Mouse (Mus musculus) heart, embryonic 10.5 days (tissue): Measurements from ENCODE around the gene Pdpk1. TPM values are rescaled to one million over a fixed set of nuclear protein-coding genes. Genes with fewer than 3 reads are reported as not detected.

Source experiments
- DNase-seq: peaks from one replicate; pipeline ENCODE4 v3.0.0-alpha.2; 2017; ENCODE audit warnings: low spot score
- H3K27ac ChIP-seq: fragments of 300-500 bp; sonication (generic); 2 replicates; pipeline ENCODE4 v1.5.1; 2016; ENCODE audit warnings: mild to moderate bottlenecking
- H3K27me3 ChIP-seq: fragments of 300-500 bp; sonication (generic); 2 replicates; pipeline ENCODE4 v1.6.1; 2016; ENCODE audit warnings: mild to moderate bottlenecking; ENCODE audit not compliant: poor library complexity, insufficient read depth, severe bottlenecking
- H3K36me3 ChIP-seq: fragments of 300-500 bp; sonication (generic); 2 replicates; pipeline ENCODE4 v1.6.1; 2016; ENCODE audit warnings: mild to moderate bottlenecking, moderate library complexity
- H3K4me1 ChIP-seq: fragments of 300-500 bp; sonication (generic); 2 replicates; pipeline ENCODE4 v1.6.1; 2016; ENCODE audit warnings: mild to moderate bottlenecking
- H3K4me3 ChIP-seq: fragments of 300-500 bp; sonication (generic); 2 replicates; pipeline ENCODE4 v1.5.1; 2016; ENCODE audit warnings: mild to moderate bottlenecking, moderate library complexity
- H3K9me3 ChIP-seq: fragments of 300-500 bp; sonication (generic); 2 replicates; pipeline ENCODE4 v1.6.1; 2016; ENCODE audit warnings: mild to moderate bottlenecking, moderate library complexity
- WGBS: fragments of 180-500 bp; shearing (Covaris S2); methylation state at CpG from one replicate; pipeline ENCODE4 v1.1.7; 2016; 5-methylcytosine and 5-hydroxymethylcytosine counted together
- polyA plus RNA-seq: library from polyadenylated mRNA; unstranded; fragments of >200 nt; fragmentation: Nextera tagmentation; extraction: Ambion mirVana; gene quantifications from 2 replicates; pipeline ENCODE4 v1.2.1, GENCODE M21; 2016

The Pdpk1 gene
- polyA plus RNA-seq, 1 experiment from 2014 or later, result 33.0 TPM

- Histone ChIP-seq H3K27me3 (no peaks in the 10 kb centered on the region), H3K36me3 (no peaks in the 10 kb centered on the region), H3K4me1 (peaks cover 9% of the 10 kb centered on the region; the same call in 1 of the 2 replicates), H3K27ac (peak within 1 kb of the TSS; percentile 4; the same call in 1 of the 2 replicates), H3K9me3 (0 out of 2 replicates have a peak, but pooled peaks cover 3% of the 10 kb centered on the region), H3K4me3 (no peak within 1 kb of the TSS)
- 66% methylated on average over 4 of the region's 4 CpGs for WGBS
- no peak for DNase-seq
These were observed 112.9 kb downstream of the Pdpk1 start, which contains the start of gene Prss27 for GRCm38 (mm10) chr17:24037844-24038243. Gene Prss27, plus strand, starts transcription at chr17:24038144.

GRCm38 (mm10) chr17:24037360-24037759 is 113.4 kb downstream of the Pdpk1 start:
- H3K9me3 ChIP-seq, result 0 out of 2 replicates have a peak, but pooled peaks cover 3% of the 10 kb centered on the region
- 80% methylated on average over 13 of the region's 13 CpGs for WGBS
- H3K4me1 ChIP-seq, result peaks cover 9% of the 10 kb centered on the region; the same call in 1 of the 2 replicates

DNA sequence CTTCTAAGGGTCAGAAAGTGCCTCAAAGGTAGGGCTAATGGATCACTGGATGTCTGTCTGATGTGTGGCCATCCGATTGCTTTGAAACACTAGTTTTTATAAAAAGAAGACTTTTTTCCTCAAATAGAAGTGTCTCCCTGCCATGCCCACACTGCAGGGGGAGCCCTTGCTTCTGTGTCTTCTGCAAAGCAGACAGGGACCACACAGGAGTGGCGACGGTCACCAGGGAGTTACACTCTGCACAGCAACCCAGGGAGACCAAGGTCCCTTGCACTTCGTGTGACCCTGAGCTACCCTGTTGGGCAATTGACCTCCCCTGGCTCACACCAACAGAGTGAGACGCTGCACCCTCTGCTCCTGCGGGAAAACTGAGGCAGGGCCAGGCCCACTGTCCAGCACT is 113.8 kb downstream of the Pdpk1 start:
- 76% methylated on average over 6 of the region's 6 CpGs for WGBS
- no peak for DNase-seq
- Histone ChIP-seq H3K4me3 (no peak overlapping the region), H3K27me3 (no peaks in the 10 kb centered on the region), H3K9me3 (0 out of 2 replicates have a peak, but pooled peaks cover 3% of the 10 kb centered on the region), H3K36me3 (no peaks in the 10 kb centered on the region), H3K27ac (no peak overlapping the region), H3K4me1 (peaks cover 9% of the 10 kb centered on the region; the same call in 1 of the 2 replicates)

More at GRCm38 (mm10) chr17:24037360-24037759, 113.4 kb downstream of the Pdpk1 start:
- no peak overlapping the region for H3K4me3 ChIP-seq
- no peaks in the 10 kb centered on the region for H3K36me3 ChIP-seq
- DNase-seq, result no peak
- no peaks in the 10 kb centered on the region for H3K27me3 ChIP-seq
- H3K27ac ChIP-seq, result no peak overlapping the region

- no peak overlapping the region for H3K4me3 ChIP-seq
- WGBS, result 37% methylated on average over 7 of the region's 7 CpGs
- no peak for DNase-seq
- H3K36me3 ChIP-seq, result no peaks in the 10 kb centered on the region
- H3K27me3 ChIP-seq, result no peaks in the 10 kb centered on the region
- H3K27ac ChIP-seq, result peak overlapping the region; percentile 75
- H3K9me3 ChIP-seq, result 0 out of 2 replicates have a peak, but pooled peaks cover 2% of the 10 kb centered on the region
- peaks cover 9% of the 10 kb centered on the region; the same call in 1 of the 2 replicates for H3K4me1 ChIP-seq
These were observed 115.6 kb downstream of the Pdpk1 start for GRCm38 (mm10) chr17:24035087-24035486.

- no peaks in the 10 kb centered on the region for H3K36me3 ChIP-seq
- no peaks in the 10 kb centered on the region for H3K9me3 ChIP-seq
- peaks cover 6% of the 10 kb centered on the region; the same call in 1 of the 2 replicates for H3K4me1 ChIP-seq
- no peak overlapping the region for H3K4me3 ChIP-seq
- no peak for DNase-seq
- no peaks in the 10 kb centered on the region for H3K27me3 ChIP-seq
- 67% methylated on average over 9 of the region's 22 CpGs for WGBS
- H3K27ac ChIP-seq, result no peak overlapping the region
These were observed 120.2 kb downstream of the Pdpk1 start for GRCm38 (mm10) chr17:24030551-24030950.

- Histone ChIP-seq H3K36me3 (no peaks in the 10 kb centered on the region), H3K4me1 (no peaks in the 10 kb centered on the region), H3K4me3 (no peak overlapping the region), H3K27ac (no peak overlapping the region), H3K9me3 (no peaks in the 10 kb centered on the region), H3K27me3 (no peaks in the 10 kb centered on the region)
- no peak for DNase-seq
- WGBS, result 78% methylated on average over 7 of the region's 7 CpGs
These were observed 121.2 kb downstream of the Pdpk1 start for GRCm38 (mm10) chr17:24029477-24029876.

Other genes with a start within 250 kb of the Pdpk1 start
- not detected in 2 replicates for gene Dcpp3, start 233.5 kb downstream of the Pdpk1 start, polyA plus RNA-seq
- 0.21 TPM in 1 of 2 replicates, not detected in the other for gene Sbp, start 209.3 kb downstream of the Pdpk1 start, polyA plus RNA-seq
- not detected in 2 replicates for gene Sbpl, start 195.7 kb downstream of the Pdpk1 start, polyA plus RNA-seq
- gene Prss30, start 170.4 kb downstream of the Pdpk1 start, polyA plus RNA-seq, result 0.18 TPM in 1 of 2 replicates, not detected in the other
- 0.25 and 1.2 TPM in 2 replicates for gene Prss22, start 152.8 kb downstream of the Pdpk1 start, polyA plus RNA-seq
- gene Prss27, start 112.8 kb downstream of the Pdpk1 start, polyA plus RNA-seq, result 0.38 and 1.2 TPM in 2 replicates
- gene Kctd5, start 77.4 kb downstream of the Pdpk1 start, polyA plus RNA-seq, result 55.2 and 71.8 TPM in 2 replicates
- gene Amdhd2, start 12.8 kb upstream of the Pdpk1 start, polyA plus RNA-seq, result 40.0 and 44.5 TPM in 2 replicates
- 538 and 598 TPM in 2 replicates for gene Atp6v0c, start 18.8 kb upstream of the Pdpk1 start, polyA plus RNA-seq
- gene Tbc1d24, start 54.6 kb upstream of the Pdpk1 start, polyA plus RNA-seq, result 5.3 TPM in 2 replicates
- 1.9 and 3.6 TPM in 2 replicates for gene Ntn3, start 58.6 kb upstream of the Pdpk1 start, polyA plus RNA-seq
- gene Tedc2, start 69.9 kb upstream of the Pdpk1 start, polyA plus RNA-seq, result 9.9 and 10.0 TPM in 2 replicates
- 67.9 and 78.9 TPM in 2 replicates for gene Ccnf, start 100.6 kb upstream of the Pdpk1 start, polyA plus RNA-seq
- gene Abca17, start 200.1 kb upstream of the Pdpk1 start, polyA plus RNA-seq, result not detected in 2 replicates
- gene Abca3, start 201.0 kb upstream of the Pdpk1 start, polyA plus RNA-seq, result 7.2 and 8.2 TPM in 2 replicates